Mouse (Mus musculus) liver, adult (tissue): ENCODE measurements around the gene Nuak2.

ENCODE experiments used
- GATA4 ChIP-seq: IDR thresholded peaks from 2 replicates; pipeline ENCODE4 v1.6.1; 2014; ENCODE audit warnings: mild to moderate bottlenecking, low read length; ENCODE audit not compliant: insufficient replicate concordance

The Nuak2 gene

GRCm38 (mm10) chr1:132372896-132373534, 57.1 kb downstream of the Nuak2 start:
- TF ChIP-seq GATA4, result no peak

- peak; percentile 97 for TF ChIP-seq GATA4
Measured at GRCm38 (mm10) chr1:132374140-132374872, 58.4 kb downstream of the Nuak2 start.

GRCm38 (mm10) chr1:132374873-132375244, 58.9 kb downstream of the Nuak2 start:
- TF ChIP-seq GATA4, result no peak

GRCm38 (mm10) chr1:132375256-132375655, 59.3 kb downstream of the Nuak2 start:
- TF ChIP-seq GATA4, result no peak

GRCm38 (mm10) chr1:132376211-132377054, 60.5 kb downstream of the Nuak2 start:
- no peak for TF ChIP-seq GATA4

GRCm38 (mm10) chr1:132377055-132377365, 61.1 kb downstream of the Nuak2 start:
- TF ChIP-seq GATA4, result no peak

GRCm38 (mm10) chr1:132377811-132378210, 61.9 kb downstream of the Nuak2 start:
- TF ChIP-seq GATA4, result no peak

GRCm38 (mm10) chr1:132380550-132381100, 64.7 kb downstream of the Nuak2 start:
- no peak for TF ChIP-seq GATA4

GRCm38 (mm10) chr1:132381929-132382328, 66.0 kb downstream of the Nuak2 start:
- TF ChIP-seq GATA4, result no peak
